Mouse (Mus musculus): ENCODE data around the gene Arhgef28. TPM values are rescaled to one million over a fixed set of nuclear protein-coding genes. Genes with fewer than 3 reads are reported as not detected.

Arhgef28 gene
- polyA plus RNA-seq, 1 experiment from 2014 or later, result 0.74 TPM

DNA sequence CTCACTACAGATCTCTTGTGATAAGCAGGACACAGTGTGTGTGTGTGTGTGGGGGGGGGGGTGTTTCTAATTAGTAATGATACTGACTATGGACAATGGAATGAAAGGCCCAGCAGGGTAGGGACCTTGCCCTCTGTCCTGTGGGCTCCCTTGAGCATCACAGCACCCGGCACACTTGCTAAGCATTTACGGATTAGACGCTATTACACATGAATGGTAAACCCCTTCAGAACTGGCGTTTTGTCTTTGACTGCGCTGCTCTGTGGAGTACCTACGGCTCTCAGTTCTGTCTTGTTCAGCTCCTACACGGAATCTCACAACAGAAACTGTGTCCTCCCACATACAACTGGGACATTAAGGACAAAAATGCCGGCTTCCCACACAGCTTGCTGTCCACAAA lies 151.0 kb downstream of the Arhgef28 start:
- Histone ChIP-seq H3K4me1 (ENCODE audit: insufficient read depth) (no peaks in the 10 kb centered on the region), H3K4me2 (ENCODE audit: low read depth, low read length) (no peak overlapping the region), H3K36me3 (replicated peaks; ENCODE audit: insufficient read depth, low read length) (no peaks in the 10 kb centered on the region), H3K9ac (replicated peaks) (no peak overlapping the region), H3K27ac (ENCODE audit: low read depth) (no peak overlapping the region), H3K27me3 (ENCODE audit: insufficient read depth, low read length) (no peaks in the 10 kb centered on the region), H3K9me3 (ENCODE audit: low read length) (no peaks in the 10 kb centered on the region), H3K4me3 (ENCODE audit: low read depth, low read length) (no peak overlapping the region)
- no peak for TF ChIP-seq CTCF (IDR thresholded peaks at IDR 0.05; ENCODE audit: low read depth)
- no peak for TF ChIP-seq EP300 (IDR thresholded peaks at IDR 0.05; ENCODE audit: low read depth)
- WGBS (ENCODE audit: insufficient replicate concordance), result 79% methylated on average over 8 of the region's 8 CpGs
- DNase-seq (no peak), ATAC-seq (no peak)

DNA sequence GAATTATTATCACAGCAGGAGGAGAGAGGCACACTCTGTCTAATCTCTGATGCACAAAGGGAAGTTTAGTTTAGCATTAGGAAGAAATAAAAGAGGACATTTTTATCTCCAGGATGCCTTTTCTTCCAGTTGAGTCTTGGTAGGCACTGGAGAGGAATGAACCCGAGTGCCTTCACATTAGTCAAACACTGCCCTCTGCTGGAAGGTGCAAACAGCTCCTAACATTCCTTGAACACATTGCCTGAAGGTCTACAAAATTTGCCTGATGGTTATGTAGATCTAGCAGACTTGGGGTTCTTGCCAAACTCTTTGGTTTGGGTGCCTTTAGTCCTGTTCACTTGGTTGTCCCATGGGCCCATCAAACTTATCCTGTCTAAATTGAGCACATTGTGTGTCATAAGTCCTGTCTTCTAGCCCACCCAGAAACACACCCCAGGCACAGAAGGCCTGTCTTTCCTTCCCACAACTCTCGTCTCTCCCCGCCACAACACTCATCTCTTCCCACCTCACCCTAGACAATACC lies 165.6 kb downstream of the Arhgef28 start:
- Histone ChIP-seq H3K9ac (replicated peaks) (no peak overlapping the region), H3K4me2 (ENCODE audit: low read depth, low read length) (no peak overlapping the region), H3K36me3 (replicated peaks; ENCODE audit: insufficient read depth, low read length) (no peaks in the 10 kb centered on the region), H3K9me3 (ENCODE audit: low read length) (no peaks in the 10 kb centered on the region), H3K27me3 (ENCODE audit: insufficient read depth, low read length) (no peaks in the 10 kb centered on the region), H3K4me1 (ENCODE audit: insufficient read depth) (no peaks in the 10 kb centered on the region), H3K4me3 (ENCODE audit: low read depth, low read length) (no peak overlapping the region), H3K27ac (ENCODE audit: low read depth) (no peak overlapping the region)
- WGBS (ENCODE audit: insufficient replicate concordance), result 41% methylated on average over 3 of the region's 3 CpGs
- TF ChIP-seq EP300 (IDR thresholded peaks at IDR 0.05; ENCODE audit: low read depth), result no peak
- peak; percentile 65 for TF ChIP-seq CTCF (IDR thresholded peaks at IDR 0.05; ENCODE audit: low read depth)
- peak; percentile 21 for DNase-seq
- ATAC-seq, result no peak

DNA sequence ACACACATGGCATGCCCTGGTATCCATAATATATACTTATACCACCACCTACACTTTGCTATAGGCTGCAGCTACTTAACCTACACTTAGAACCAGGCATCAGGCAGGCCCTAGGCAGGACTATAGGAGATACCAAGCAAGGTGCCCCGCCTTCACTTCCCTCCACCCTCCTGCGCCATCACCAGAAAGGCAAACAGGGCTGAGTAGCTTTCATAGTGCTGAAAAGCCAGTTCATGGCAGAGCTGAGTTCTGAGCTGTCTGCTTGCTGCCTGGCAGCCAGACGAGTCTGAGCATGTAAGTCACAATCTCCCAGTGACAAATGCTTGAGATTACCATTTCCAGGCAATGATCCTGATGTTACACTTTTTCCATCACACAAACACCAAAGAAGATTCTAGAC lies 167.5 kb downstream of the Arhgef28 start:
- no peak for ATAC-seq

DNA sequence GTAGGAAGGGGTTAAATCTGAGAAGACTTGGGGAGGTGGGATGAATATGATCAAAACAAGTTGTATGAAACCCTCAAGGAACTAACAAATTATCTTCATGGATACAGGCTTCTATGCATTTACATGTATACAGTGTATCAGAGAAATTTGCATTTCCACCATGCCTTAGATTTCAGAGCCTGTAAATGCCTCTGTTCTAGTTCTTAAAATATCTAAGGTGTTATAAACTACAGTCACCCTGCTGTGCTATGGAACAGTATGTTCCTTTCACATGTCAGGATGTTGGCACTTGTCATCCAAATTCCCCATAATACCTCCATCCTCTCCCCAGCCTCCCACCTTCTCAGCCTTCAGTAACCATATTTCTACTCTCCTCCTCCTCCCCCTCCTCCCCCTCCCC lies 168.5 kb downstream of the Arhgef28 start:
- Histone ChIP-seq H3K9ac (replicated peaks) (no peak overlapping the region), H3K27ac (ENCODE audit: low read depth) (no peak overlapping the region), H3K9me3 (ENCODE audit: low read length) (no peaks in the 10 kb centered on the region), H3K4me2 (ENCODE audit: low read depth, low read length) (no peak overlapping the region), H3K36me3 (replicated peaks; ENCODE audit: insufficient read depth, low read length) (no peaks in the 10 kb centered on the region), H3K4me3 (ENCODE audit: low read depth, low read length) (no peak overlapping the region), H3K4me1 (ENCODE audit: insufficient read depth) (no peaks in the 10 kb centered on the region), H3K27me3 (ENCODE audit: insufficient read depth, low read length) (no peaks in the 10 kb centered on the region)
- TF ChIP-seq CTCF (IDR thresholded peaks at IDR 0.05; ENCODE audit: low read depth), result no peak
- ATAC-seq (no peak), DNase-seq (no peak)

More for the DNA sequence above, 167.5 kb downstream of the Arhgef28 start:
- no peaks in the 10 kb centered on the region for H3K9me3 ChIP-seq (ENCODE audit: low read length)
- no peaks in the 10 kb centered on the region for H3K36me3 ChIP-seq (replicated peaks; ENCODE audit: insufficient read depth, low read length)
- no peak overlapping the region for H3K4me2 ChIP-seq (ENCODE audit: low read depth, low read length)
- H3K27ac ChIP-seq (ENCODE audit: low read depth), result no peak overlapping the region
- no peak overlapping the region for H3K9ac ChIP-seq (replicated peaks)
- TF ChIP-seq EP300 (IDR thresholded peaks at IDR 0.05; ENCODE audit: low read depth) (no peak), CTCF (IDR thresholded peaks at IDR 0.05; ENCODE audit: low read depth) (no peak)
- DNase-seq, result no peak
- no peak overlapping the region for H3K4me3 ChIP-seq (ENCODE audit: low read depth, low read length)
- 68% methylated on average over 3 of the region's 3 CpGs for WGBS (ENCODE audit: insufficient replicate concordance)
- no peaks in the 10 kb centered on the region for H3K27me3 ChIP-seq (ENCODE audit: insufficient read depth, low read length)
- H3K4me1 ChIP-seq (ENCODE audit: insufficient read depth), result no peaks in the 10 kb centered on the region

DNA sequence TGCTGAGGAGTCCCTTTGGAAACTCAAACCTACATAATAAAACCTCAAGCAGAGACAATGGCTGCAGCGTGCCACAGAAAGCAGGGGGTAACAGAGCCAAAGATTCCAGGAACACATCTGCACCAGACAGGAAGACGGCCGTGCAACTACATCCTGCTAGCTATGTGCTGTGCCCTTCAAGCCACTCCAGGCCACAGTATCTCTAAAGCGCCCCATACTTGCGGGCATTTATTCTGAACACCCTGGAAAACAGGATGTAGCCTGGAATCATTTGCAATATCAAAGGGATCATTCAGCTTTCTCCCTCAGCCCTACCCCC lies 174.6 kb downstream of the Arhgef28 start:
- Histone ChIP-seq H3K4me2 (ENCODE audit: low read depth, low read length) (peak overlapping the region; percentile 58), H3K9ac (replicated peaks) (no peak overlapping the region), H3K9me3 (ENCODE audit: low read length) (no peaks in the 10 kb centered on the region), H3K27ac (ENCODE audit: low read depth) (0 out of 2 replicates have a peak overlapping the region, but pooled peaks have one; percentile 7), H3K36me3 (replicated peaks; ENCODE audit: insufficient read depth, low read length) (no peaks in the 10 kb centered on the region), H3K27me3 (ENCODE audit: insufficient read depth, low read length) (0 out of 2 replicates have a peak, but pooled peaks cover 3% of the 10 kb centered on the region), H3K4me3 (ENCODE audit: low read depth, low read length) (peak overlapping the region; percentile 6; the same call in 1 of the 2 replicates), H3K4me1 (ENCODE audit: insufficient read depth) (no peaks in the 10 kb centered on the region)
- TF ChIP-seq CTCF (IDR thresholded peaks at IDR 0.05; ENCODE audit: low read depth) (no peak), EP300 (IDR thresholded peaks at IDR 0.05; ENCODE audit: low read depth) (no peak)
- DNase-seq (no peak), ATAC-seq (peak; percentile 40; the same call in 1 of the 2 replicates)
- WGBS (ENCODE audit: insufficient replicate concordance), result 20% methylated on average over 5 of the region's 5 CpGs

DNA sequence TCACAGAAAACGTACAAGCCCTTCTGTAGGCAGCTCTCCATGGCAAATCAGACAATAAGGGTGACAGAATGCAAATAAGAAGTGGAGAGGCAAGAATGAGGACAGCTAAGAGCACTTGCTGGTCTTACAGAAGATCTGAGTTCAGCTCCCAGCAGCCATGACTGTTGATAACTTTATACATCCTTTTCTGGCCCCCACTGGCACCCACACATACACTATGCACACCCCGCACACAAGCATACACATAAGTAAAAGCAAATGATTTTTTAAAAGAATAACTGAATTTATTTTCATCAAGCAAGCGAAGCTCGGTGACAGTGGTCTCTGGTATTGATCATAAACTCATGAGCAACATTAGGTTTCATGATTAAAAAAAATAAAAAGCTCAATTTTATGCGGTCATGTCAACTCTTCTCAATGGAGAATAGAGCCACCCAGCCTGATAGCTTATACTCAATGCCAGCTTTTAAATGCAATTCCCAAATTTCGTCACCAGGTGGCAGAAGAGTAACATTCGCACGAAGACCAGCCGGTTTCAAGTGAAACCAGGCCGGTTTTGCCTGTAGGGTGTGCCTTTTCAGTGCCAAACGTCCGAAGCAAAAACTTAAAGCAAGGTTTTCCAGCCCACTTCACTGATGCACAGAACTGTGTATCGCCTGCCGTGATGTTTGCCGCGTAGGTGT lies 175.1 kb downstream of the Arhgef28 start:
- H3K27me3 ChIP-seq (ENCODE audit: insufficient read depth, low read length), result 0 out of 2 replicates have a peak, but pooled peaks cover 3% of the 10 kb centered on the region
- peak; percentile 76 for DNase-seq
- peak overlapping the region; percentile 6; the same call in 1 of the 2 replicates for H3K4me3 ChIP-seq (ENCODE audit: low read depth, low read length)
- H3K27ac ChIP-seq (ENCODE audit: low read depth), result 0 out of 2 replicates have a peak overlapping the region, but pooled peaks have one; percentile 7
- no peaks in the 10 kb centered on the region for H3K36me3 ChIP-seq (replicated peaks; ENCODE audit: insufficient read depth, low read length)
- WGBS (ENCODE audit: insufficient replicate concordance), result 13% methylated on average over 16 of the region's 16 CpGs
- no peaks in the 10 kb centered on the region for H3K9me3 ChIP-seq (ENCODE audit: low read length)
- H3K9ac ChIP-seq (replicated peaks), result no peak overlapping the region
- TF ChIP-seq EP300 (IDR thresholded peaks at IDR 0.05; ENCODE audit: low read depth) (no peak), CTCF (IDR thresholded peaks at IDR 0.05; ENCODE audit: low read depth) (peak; percentile 88)
- H3K4me1 ChIP-seq (ENCODE audit: insufficient read depth), result no peaks in the 10 kb centered on the region
- H3K4me2 ChIP-seq (ENCODE audit: low read depth, low read length), result peak overlapping the region; percentile 58
- ATAC-seq, result peak; percentile 65; the same call in 1 of the 2 replicates
